Mouse (Mus musculus) erythroblast, adult 5-6 weeks (primary cell): ENCODE measurements around the gene 4931422A03Rik. TPM values are rescaled to one million over a fixed set of nuclear protein-coding genes. Genes with fewer than 3 reads are reported as not detected.

Experiments
- ATAC-seq: replicated peaks from 2 replicates; pipeline ENCODE4 v1.8.0; 2016; ENCODE audit warnings: moderate number of reproducible peaks, mild to moderate bottlenecking, moderate TSS enrichment, inconsistent platforms; ENCODE audit not compliant: poor library complexity, low FRiP score, severe bottlenecking
- total RNA-seq, 2 experiments: library from RNA; stranded (forward) in 1 of 2; stranded (reverse) in 1 of 2; fragments of 150-400 nt in 1 of 2; fragments of 200-764, 138-1000 nt in 1 of 2; gene quantifications; 2 replicates each; pipeline versions ENCODE4 v1.2.3 to v1.2.4; 2015 to 2017; ENCODE audit warnings: low replicate concordance in 2 of 2

Gene 4931422A03Rik
- total RNA-seq, 2 experiments from 2014 or later = 10.4 TPM; not detected in 1

DNA sequence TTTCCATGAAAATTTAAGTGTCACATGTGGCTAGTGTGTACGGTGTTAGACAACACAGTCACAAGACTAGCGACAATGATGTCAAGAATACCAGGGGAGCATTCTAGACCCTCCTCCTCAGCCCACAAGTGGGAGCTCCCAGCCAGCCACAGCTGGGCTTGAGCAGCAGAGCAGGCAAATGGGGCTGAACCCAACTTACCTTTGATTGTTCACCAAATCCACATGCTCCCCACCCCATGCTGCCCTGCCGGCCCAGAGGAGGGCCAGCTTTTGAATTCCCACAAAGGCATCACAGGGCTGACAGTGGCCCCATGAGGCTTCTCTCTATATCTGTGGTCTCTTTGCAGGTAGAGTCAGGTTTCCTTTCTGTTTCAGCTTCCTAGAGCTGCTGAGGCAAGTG is 87.1 kb downstream of the 4931422A03Rik start:
- ATAC-seq = no peak

DNA sequence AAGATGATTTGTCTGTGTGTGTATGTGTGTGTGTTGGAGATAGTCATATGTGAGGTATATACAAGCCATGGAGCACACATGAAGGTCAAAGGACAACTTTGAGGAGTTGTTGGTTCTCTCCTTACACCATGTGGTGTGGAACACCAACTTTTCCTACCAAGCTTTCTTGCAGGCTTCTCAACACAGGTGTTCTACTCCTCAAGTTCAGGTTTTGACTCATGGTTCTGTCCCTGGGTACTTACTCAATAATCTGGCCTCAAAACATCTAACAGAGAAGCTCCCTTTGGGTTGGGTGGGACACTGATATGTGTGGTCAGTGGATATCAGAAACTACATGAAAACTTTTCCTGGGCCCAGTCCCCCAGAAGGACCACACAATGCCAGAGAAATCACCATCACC is 89.2 kb downstream of the 4931422A03Rik start:
- ATAC-seq = no peak

DNA sequence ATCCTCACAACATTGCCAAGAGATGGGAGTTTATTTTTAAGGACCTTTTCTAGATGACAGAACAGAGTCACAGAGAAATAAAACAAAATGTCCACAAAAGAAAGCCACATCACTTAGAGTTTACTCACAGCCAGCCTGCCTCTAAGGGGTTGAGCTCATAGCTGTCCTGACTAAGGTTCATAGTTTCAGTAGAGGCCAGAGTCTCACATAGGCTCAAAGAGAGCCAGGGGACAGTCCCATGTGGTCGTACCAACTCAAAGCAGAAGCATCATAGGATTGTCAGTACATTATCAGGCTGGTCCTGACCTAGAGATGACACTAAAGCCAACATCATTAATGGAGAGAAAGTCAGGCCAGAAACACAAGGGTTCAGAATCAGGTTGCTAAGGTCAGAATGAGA is 89.6 kb downstream of the 4931422A03Rik start:
- no peak for ATAC-seq

DNA sequence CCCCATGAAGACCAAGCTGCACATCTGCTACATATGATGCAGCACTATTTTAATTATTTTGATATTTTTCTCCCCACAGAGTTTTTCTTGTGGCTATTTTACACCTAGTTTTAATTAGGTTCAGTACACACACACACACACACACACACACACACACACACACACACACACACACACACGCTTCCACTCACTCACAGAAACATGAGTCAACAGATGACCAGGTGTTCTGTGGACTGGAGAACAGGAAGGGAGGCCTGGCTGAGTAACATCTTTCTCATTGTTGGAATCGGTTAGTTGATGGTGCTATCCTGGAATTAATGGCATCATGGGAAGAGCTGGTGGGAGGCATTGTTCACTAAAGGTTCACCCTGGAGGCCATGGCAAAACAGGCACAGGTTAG is 90.5 kb downstream of the 4931422A03Rik start:
- no peak for ATAC-seq

DNA sequence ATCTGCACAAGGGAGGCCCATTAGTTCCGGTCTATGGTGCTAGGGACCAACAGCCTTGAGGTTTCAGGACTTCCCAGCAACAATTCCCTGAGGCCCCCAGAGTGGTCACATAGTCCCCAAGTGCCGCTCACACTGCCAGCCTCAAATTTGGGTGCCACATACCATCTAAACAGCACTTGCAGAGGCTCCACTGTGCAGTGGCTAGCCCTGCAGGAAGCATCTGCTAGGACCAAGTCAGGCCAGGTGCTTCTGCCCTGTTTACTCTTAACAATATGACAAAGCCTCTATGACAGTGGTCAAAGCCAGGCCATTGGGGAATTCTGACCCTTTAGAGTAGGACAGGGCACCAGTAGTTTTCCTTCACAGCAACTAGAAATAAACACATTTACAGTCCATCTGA is 91.5 kb downstream of the 4931422A03Rik start:
- no peak for ATAC-seq

DNA sequence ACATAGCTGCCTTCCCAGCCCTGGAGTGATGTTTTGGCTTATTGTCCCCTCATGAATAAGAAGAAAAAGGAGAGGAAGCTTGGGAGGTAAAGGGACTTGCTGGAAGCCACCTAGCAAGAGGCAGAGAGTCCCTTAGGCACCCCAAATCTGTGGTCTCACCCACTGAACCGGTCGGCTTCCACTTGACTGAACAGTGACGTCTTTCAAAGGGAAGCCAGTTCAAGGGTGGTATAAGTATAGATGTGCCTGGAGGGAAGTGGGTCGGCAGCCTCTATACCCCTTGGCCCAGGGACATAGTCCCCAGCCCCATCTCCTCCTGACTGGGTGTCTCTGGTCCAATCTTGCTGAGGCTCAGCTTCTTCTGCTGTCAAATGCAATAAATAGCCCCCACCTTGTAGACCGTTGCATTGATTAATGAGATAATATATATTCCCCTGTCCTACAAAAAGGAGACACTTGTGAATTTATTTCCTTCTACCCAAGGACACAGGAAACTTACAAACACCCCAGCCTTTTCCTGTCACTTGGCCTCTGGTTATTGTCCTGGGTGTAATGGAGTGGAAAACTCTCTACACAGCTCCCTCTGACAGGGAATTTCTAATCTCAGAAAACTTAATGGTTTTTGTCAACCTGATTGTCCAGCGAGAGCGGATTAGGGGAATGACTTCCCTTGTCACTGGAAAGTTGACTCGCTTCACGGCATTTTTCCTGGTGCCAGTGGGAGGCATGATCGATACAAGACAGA is 92.3 kb downstream of the 4931422A03Rik start:
- ATAC-seq = no peak

DNA sequence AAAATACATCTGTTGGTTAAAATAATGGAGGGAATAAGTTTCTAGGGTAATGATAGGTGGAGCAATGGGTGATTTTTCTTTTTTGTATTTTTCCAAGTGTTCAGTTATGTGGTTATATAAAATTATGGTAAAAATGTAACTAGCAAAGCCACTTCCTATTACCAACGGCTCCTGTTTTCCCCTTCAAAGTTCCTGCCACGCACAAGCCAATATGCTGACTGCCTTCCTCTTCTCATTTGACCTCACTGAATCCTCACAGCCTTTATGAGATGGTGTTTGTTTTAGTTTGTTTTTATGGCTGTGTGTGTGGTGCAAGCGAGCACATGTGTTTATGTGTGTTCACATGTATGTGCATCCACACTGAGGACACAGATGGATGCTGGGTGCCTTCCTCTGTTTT is 93.5 kb downstream of the 4931422A03Rik start:
- ATAC-seq = no peak

DNA sequence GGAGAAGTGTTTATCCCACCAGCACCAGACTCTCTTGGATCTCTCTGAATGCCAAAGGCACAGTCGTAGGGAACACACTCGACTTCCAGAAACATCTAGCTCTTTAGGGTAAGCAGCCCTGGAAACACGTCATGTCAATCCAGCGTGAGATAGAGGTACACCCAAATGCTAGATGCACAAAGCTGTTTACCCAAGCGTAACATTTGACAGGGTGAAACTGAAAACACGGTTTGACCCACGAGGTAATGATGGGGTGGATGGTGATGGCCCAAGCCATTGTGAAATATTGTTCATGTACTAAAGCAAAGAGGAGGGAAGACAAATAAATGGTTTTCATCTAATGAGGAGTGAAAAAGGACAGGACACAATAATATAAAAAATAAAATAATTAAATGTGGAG is 93.9 kb downstream of the 4931422A03Rik start:
- ATAC-seq = no peak

DNA sequence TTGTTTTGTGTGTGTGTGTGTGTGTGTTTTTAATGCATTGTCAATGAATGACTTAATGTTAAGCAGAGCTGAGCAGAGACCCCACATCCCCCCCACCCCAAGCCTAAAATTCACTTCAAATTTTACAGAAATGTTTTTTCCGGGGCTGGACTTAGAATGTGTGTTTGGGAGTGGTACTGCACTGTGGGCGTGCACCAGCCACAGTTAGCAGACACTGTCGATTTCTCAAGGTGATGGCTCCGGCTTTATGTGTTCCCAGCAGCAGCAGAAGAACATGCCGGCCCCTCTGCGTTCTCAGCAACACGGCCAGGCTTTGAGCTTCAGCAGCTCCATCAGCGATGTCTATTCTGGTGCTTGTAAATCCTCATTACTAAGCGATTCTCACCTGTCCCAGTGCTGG is 95.7 kb downstream of the 4931422A03Rik start:
- ATAC-seq = peak; percentile 52

DNA sequence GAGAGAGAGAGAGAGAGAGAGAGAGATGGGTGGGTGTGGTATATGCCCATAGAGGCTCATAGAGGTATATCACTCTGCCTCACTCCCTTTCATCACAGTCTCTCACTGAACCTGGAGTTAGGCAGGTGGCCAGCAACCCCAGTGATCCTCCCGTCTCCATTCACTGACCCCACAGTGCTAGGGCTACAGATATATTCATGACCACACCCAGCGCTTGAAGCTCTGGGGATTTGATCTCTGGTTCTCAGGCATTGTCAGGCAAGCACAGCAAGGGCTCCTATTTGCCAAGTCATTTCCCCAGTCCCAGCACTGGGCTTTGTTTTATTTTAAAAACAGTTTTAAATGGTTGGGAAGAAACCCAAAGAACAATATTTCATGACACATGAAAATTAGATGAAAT is 96.1 kb downstream of the 4931422A03Rik start:
- peak; percentile 69 for ATAC-seq

DNA sequence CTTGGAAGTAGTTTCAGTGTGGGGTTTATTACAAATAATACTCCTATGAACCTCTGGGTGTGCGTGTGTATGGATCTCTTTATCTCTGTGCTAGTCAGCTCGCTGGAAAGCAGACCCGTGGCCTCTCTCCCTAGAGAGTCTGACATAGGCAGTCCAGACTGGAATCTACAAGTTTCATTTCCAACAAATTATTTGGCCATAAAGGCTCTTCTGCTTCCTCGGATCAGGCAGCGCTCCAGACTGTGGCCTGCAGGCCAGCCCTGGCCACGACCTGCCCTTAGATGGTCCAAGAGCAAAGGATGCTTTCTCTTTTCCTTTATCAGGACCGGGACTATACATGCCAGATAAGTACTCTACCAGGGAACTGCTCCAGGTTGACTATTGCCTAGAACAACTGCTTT is 96.7 kb downstream of the 4931422A03Rik start:
- peak; percentile 35; the same call in 1 of the 2 replicates for ATAC-seq

DNA sequence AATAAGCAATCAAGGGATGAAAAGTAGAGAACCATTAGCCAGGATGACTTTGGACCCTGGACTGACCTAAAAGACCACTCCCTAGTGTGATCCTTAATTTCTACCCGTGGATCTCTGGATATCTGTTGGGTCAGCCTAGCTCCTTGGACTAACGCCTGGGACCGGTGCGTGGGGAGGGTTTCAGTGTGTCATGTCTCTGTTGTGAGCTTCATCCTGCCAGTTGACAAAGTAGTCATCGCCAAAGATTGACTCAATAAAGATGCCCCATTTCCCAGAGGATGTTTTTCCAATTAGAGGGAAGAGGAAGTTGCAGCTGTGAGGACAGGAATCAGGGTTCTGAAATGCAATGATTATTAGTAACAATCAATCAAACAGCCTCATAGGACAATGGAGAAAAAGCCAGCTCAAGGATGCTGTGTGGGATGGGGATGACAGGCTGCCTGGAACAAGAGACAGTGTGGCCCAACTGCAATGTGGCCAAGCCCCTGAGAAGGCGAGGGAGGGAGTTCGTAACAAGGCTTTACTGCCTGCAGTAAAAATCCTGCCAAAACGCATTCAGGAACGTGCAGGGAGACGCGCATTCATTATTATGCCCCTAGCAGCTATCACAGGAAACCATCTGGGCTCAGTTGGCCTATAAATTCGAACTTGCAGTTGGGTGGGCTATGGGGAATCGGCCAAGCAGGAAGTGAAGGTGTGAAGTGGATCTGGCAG is 97.7 kb downstream of the 4931422A03Rik start:
- no peak for ATAC-seq

DNA sequence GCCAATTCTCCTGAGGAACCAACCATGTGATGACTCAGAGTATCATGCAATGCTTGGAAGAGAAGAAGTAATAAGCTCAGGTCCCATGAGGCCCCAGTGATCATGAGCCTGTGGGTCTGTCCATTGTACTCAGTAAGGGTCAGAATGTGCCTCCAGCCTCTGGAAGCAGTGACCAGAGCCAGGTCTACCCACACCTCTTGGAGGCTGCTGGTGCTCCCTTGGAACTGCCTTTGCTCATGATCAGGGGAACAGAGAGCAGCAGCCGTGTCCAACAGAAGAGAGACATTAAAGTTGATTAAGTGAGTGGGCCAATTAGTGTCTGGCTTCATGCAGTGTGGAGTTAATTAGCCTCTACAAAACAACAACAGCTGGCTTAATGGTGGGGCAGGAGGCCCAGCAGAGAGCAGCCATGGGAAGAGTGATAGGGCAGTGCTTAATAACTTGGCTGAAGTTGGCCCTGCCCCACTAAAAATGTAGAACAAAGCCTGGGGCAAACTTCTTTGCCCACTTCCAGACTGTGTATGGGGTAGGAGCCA is 100.5 kb downstream of the 4931422A03Rik start:
- ATAC-seq = no peak

DNA sequence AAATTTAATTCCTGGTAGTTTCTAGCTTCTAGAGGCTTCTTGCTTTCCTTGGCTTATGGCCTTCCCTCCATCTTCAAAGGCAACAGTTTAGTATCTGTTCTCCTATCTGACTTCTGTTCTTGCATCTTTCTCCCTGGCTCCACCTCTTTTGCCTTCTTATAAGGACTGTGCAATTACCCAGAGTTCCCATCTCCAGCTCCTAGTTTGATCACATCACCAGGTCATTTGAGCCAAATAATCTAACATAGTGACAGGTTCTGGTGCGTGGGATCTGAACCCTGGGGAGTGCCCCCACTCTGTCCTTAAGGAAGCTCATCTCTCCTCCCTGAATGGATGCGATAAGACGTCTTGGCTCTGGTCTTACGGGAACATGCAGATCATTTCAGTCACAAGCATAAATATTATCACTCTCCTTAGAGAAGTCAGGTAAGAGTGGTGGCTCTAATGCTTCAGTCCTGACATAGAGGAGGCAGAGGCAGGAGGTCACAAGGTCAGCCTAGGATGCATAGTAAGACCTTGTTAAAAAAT is 101.5 kb downstream of the 4931422A03Rik start:
- no peak for ATAC-seq

DNA sequence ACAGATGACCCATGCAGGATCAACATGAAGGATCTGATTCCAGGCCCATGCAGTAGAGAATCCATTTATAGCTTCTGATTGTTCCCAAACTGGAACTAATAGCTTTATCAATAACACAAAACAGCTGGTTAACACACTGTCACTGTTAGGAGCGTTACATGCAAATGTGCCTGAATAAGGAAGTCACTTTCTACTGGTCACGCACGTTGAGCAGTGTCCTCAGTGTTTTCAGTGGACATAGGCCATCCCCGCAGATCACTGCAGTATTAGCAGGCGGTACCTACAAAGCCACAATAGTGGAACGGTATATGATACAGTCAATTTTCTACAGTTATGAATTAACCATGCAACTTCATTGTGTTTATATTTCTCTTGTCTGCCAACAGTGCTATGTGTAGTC is 108.7 kb downstream of the 4931422A03Rik start:
- ATAC-seq = no peak

DNA sequence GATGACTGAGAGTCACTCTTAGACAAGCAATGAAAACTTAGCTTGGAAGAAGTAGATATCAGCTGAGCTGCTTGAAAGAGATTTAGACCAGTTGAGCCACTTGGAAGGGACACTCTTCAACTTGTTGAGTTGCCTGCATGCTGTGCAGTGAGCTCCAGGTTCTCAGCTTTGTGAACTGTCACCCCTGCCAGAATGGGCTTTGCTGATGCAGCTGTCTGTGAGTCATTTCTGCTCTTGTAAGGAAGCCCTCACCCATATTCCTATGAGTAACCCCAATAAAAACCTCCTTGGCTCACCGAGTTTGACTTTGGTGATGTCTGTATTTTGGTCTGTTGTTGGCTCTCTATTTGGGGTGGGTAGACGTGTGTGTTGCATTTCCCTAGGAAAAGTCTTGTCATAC is 109.8 kb downstream of the 4931422A03Rik start:
- ATAC-seq = no peak

DNA sequence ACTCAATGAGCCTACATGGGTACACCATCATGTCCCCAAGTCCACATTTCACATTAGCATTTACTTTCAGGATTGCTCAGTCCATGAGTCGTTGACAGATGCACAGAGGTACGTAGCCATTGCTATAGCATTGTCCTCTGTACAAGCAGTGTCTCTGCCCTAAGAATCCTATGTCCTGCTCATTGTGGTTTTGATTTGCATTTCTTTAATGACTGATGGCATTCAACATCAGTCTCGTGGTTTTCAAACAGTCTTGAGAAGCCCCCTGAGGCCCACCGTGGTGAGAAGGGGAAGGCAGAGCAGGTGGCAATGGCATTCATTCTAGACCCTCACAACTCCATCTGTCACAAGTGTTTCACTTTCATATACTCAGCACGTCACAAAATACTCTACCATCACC is 110.8 kb downstream of the 4931422A03Rik start:
- no peak for ATAC-seq
